Mouse (Mus musculus) kidney, embryonic 15.5 days (tissue): Measurements from ENCODE around the gene Dusp15. TPM values are rescaled to one million over a fixed set of nuclear protein-coding genes. Genes with fewer than 3 reads are reported as not detected.
A peak's percentile ranks its signal among the peaks of the same experiment; 100 is the strongest.

ENCODE experiments used
- ATAC-seq: fragments of 200-750 bp; cut with Nextera tagmentation; replicated peaks from 2 replicates; pipeline ENCODE4 v1.8.0; 2017; ENCODE audit warnings: moderate TSS enrichment; ENCODE audit not compliant: low FRiP score
- H3K27ac ChIP-seq: fragments of 300-500 bp; sonication (generic); 2 replicates; pipeline ENCODE4 v1.5.1; 2015; ENCODE audit warnings: mild to moderate bottlenecking, inconsistent platforms
- H3K27me3 ChIP-seq: fragments of 300-500 bp; sonication (generic); 2 replicates; pipeline ENCODE4 v1.6.1; 2015; ENCODE audit warnings: inconsistent platforms
- H3K36me3 ChIP-seq: fragments of 300-500 bp; sonication (generic); 2 replicates; pipeline ENCODE4 v1.6.1; 2015; ENCODE audit warnings: inconsistent platforms
- H3K4me1 ChIP-seq: fragments of 300-500 bp; sonication (generic); 2 replicates; pipeline ENCODE4 v1.6.1; 2015; ENCODE audit warnings: inconsistent platforms
- H3K4me2 ChIP-seq: fragments of 300-500 bp; sonication (generic); 2 replicates; pipeline ENCODE4 v1.6.1; 2015; ENCODE audit warnings: moderate library complexity, mild to moderate bottlenecking, inconsistent platforms
- H3K4me3 ChIP-seq: fragments of 300-500 bp; sonication (generic); replicated peaks from 2 replicates; pipeline ENCODE4 v1.5.1; 2015; ENCODE audit warnings: mild to moderate bottlenecking, inconsistent platforms
- H3K9ac ChIP-seq: fragments of 300-500 bp; sonication (generic); 2 replicates; pipeline ENCODE4 v1.6.1; 2015; ENCODE audit warnings: mild to moderate bottlenecking, inconsistent platforms
- H3K9me3 ChIP-seq: fragments of 300-500 bp; sonication (generic); replicated peaks from 2 replicates; pipeline ENCODE4 v1.6.1; 2016; ENCODE audit warnings: inconsistent platforms
- WGBS: fragments of 180-500 bp; shearing (Covaris S2); methylation state at CpG from one replicate; pipeline ENCODE4 v1.1.7; 2015; ENCODE audit warnings: mixed read lengths; 5-methylcytosine and 5-hydroxymethylcytosine counted together
- polyA plus RNA-seq: library from polyadenylated mRNA; unstranded; fragments of >200 nt; fragmentation: Nextera tagmentation; extraction: Ambion mirVana; gene quantifications from 2 replicates; pipeline ENCODE4 v1.2.1, GENCODE M21; 2015

The Dusp15 gene
- polyA plus RNA-seq, result 3.0 and 3.1 TPM in 2 replicates

GRCm38 (mm10) chr2:152951065-152951849 is at the start of gene Dusp15:
TSS of gene Dusp15 (minus strand) at chr2:152951698.
- Histone ChIP-seq H3K9ac (peak within 1 kb of the TSS; percentile 57), H3K9me3 (no peaks in the 10 kb centered on the region), H3K4me1 (peaks cover 27% of the 10 kb centered on the region), H3K4me3 (peak within 1 kb of the TSS; percentile 61), H3K27ac (0 out of 2 replicates have a peak within 1 kb of the TSS, but pooled peaks have one; percentile 28), H3K36me3 (no peaks in the 10 kb centered on the region), H3K4me2 (peak within 1 kb of the TSS; percentile 92), H3K27me3 (peaks cover 74% of the 10 kb centered on the region)
- ATAC-seq, result peak; percentile 57
- WGBS, result under 1% methylated on average over 54 of the region's 54 CpGs

GRCm38 (mm10) chr2:152997046-152997445 is 45.5 kb upstream of the Dusp15 start:
- 41% methylated on average over 4 of the region's 4 CpGs for WGBS
- Histone ChIP-seq H3K4me1 (0 out of 2 replicates have a peak, but pooled peaks cover 2% of the 10 kb centered on the region), H3K9ac (no peak overlapping the region), H3K4me2 (no peak overlapping the region), H3K4me3 (no peak overlapping the region), H3K9me3 (no peaks in the 10 kb centered on the region), H3K36me3 (no peaks in the 10 kb centered on the region), H3K27ac (no peak overlapping the region), H3K27me3 (0 out of 2 replicates have a peak, but pooled peaks cover 2% of the 10 kb centered on the region)
- no peak for ATAC-seq

DNA sequence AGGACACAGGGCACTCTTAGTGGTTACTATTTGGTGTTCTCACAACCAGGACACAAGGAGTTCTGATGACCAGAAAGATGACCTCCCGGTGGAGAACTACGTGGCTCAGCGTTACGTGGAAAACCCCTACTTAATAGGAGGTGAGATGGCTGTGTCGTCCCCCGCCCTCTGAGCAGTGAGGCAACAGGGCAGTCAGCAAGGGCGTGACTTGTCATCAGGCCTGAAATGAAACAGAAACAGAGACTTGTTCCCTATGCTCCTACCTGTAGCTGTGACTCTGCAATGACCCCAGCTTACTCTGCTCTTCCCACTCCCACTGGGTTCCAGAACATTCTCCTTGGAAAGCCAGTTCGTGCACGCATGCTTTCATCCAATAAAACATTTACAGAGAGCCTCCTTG is 40.0 kb upstream of the Dusp15 start:
- Histone ChIP-seq H3K9me3 (no peaks in the 10 kb centered on the region), H3K4me1 (0 out of 2 replicates have a peak, but pooled peaks cover 2% of the 10 kb centered on the region), H3K36me3 (no peaks in the 10 kb centered on the region), H3K4me2 (no peak overlapping the region), H3K27ac (no peak overlapping the region), H3K4me3 (no peak overlapping the region), H3K27me3 (no peaks in the 10 kb centered on the region), H3K9ac (no peak overlapping the region)
- 85% methylated on average over 9 of the region's 9 CpGs for WGBS
- no peak for ATAC-seq

DNA sequence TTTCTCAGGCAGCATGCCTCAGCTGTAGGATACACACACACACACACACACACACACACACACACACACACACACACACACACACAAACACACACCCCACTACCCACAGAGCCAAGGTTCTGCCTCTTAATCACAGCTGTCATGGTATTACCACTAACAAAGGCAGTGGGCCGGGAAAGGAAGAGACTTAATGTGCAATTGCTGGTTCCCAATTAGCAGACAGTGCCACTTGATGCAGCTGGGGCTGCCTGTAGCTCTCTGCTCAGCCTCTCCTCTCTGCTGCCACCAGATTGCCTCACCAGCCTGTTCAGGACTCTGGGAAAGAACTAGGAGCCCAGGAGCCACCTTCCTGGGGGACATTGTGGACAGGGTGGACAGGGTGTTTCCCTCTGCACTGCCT is 34.1 kb upstream of the Dusp15 start:
- H3K9ac ChIP-seq, result no peak overlapping the region
- no peaks in the 10 kb centered on the region for H3K36me3 ChIP-seq
- no peaks in the 10 kb centered on the region for H3K4me1 ChIP-seq
- H3K27ac ChIP-seq, result no peak overlapping the region
- ATAC-seq, result no peak
- no peak overlapping the region for H3K4me3 ChIP-seq
- H3K27me3 ChIP-seq, result no peaks in the 10 kb centered on the region
- no peak overlapping the region for H3K4me2 ChIP-seq
- H3K9me3 ChIP-seq, result no peaks in the 10 kb centered on the region
- WGBS, result 14% methylated on average over 1 of the region's 1 CpGs

GRCm38 (mm10) chr2:152976991-152977390 is 25.5 kb upstream of the Dusp15 start:
- no peak overlapping the region for H3K4me2 ChIP-seq
- no peaks in the 10 kb centered on the region for H3K27me3 ChIP-seq
- no peaks in the 10 kb centered on the region for H3K36me3 ChIP-seq
- no peak overlapping the region for H3K27ac ChIP-seq
- H3K4me3 ChIP-seq, result no peak overlapping the region
- H3K9ac ChIP-seq, result no peak overlapping the region
- H3K4me1 ChIP-seq, result no peaks in the 10 kb centered on the region
- 69% methylated on average over 3 of the region's 3 CpGs for WGBS
- no peaks in the 10 kb centered on the region for H3K9me3 ChIP-seq
- ATAC-seq, result no peak

- 71% methylated on average over 4 of the region's 4 CpGs for WGBS
- H3K4me2 ChIP-seq, result no peak overlapping the region
- H3K9ac ChIP-seq, result no peak overlapping the region
- H3K4me3 ChIP-seq, result no peak overlapping the region
- H3K27me3 ChIP-seq, result no peaks in the 10 kb centered on the region
- peaks cover 3% of the 10 kb centered on the region; the same call in 1 of the 2 replicates for H3K4me1 ChIP-seq
- no peak overlapping the region for H3K27ac ChIP-seq
- no peaks in the 10 kb centered on the region for H3K36me3 ChIP-seq
- ATAC-seq, result no peak
- no peaks in the 10 kb centered on the region for H3K9me3 ChIP-seq
These were observed 14.1 kb upstream of the Dusp15 start for GRCm38 (mm10) chr2:152965555-152965954.

DNA sequence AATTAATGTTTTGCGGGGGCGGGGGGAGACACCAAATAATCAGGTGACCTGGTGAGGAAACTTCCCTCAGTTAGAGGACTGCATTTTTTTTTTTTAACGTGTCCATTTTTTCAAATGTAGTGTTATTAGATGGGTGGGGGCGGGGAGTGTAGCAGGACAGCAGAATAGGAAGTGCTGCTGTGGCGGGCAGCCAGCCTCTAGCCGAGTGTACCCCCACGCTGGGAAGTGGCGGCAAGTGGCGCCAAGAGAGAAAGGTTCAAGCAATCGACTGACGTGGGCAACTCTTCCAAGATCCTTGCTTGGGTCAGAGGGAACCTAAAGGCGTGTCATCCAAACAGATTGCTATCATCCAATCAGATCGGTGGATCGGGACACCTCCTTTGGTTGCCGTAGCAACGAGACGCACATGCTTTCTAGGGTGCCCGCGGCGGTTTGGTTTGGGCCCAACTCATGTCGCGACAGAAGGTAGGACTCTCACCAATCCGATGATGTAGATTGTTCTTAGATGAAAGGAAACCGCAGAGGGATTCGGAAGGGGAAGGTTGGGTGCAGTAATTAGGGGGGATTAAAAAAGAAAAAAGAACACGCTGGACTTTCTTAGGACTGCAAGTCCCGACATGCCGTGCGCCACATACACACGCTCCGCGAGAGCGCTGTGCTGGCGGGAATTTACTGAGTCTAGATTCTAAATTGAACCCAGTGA is 10.7 kb upstream of the Dusp15 start, which contains the start of gene Ttll9:
Gene Ttll9 (plus strand): TSS at position 395 of the 703 bp plus-strand sequence.
- H3K4me3 ChIP-seq, result peak within 1 kb of the TSS; percentile 56
- H3K4me1 ChIP-seq, result peaks cover 3% of the 10 kb centered on the region; the same call in 1 of the 2 replicates
- no peaks in the 10 kb centered on the region for H3K36me3 ChIP-seq
- no peaks in the 10 kb centered on the region for H3K9me3 ChIP-seq
- H3K27me3 ChIP-seq, result no peaks in the 10 kb centered on the region; the same call in 1 of the 2 replicates
- H3K4me2 ChIP-seq, result peak within 1 kb of the TSS; percentile 87
- 2% methylated on average over 34 of the region's 34 CpGs for WGBS
- H3K9ac ChIP-seq, result peak within 1 kb of the TSS; percentile 42; the same call in 1 of the 2 replicates
- no peak within 1 kb of the TSS for H3K27ac ChIP-seq
- ATAC-seq, result peak; percentile 92

GRCm38 (mm10) chr2:152958116-152958515 is 6.6 kb upstream of the Dusp15 start:
- Histone ChIP-seq H3K4me2 (no peak overlapping the region), H3K27ac (no peak overlapping the region), H3K36me3 (no peaks in the 10 kb centered on the region), H3K4me3 (no peak overlapping the region), H3K9me3 (no peaks in the 10 kb centered on the region), H3K27me3 (peaks cover 10% of the 10 kb centered on the region; the same call in 1 of the 2 replicates), H3K9ac (no peak overlapping the region), H3K4me1 (peaks cover 6% of the 10 kb centered on the region; the same call in 1 of the 2 replicates)
- ATAC-seq, result no peak
- 74% methylated on average over 3 of the region's 3 CpGs for WGBS

- WGBS, result 12% methylated on average over 13 of the region's 13 CpGs
- H3K27ac ChIP-seq, result 0 out of 2 replicates have a peak overlapping the region, but pooled peaks have one; percentile 28
- no peaks in the 10 kb centered on the region for H3K36me3 ChIP-seq
- H3K4me2 ChIP-seq, result peak overlapping the region; percentile 92
- no peak for ATAC-seq
- H3K9ac ChIP-seq, result peak overlapping the region; percentile 57
- peak overlapping the region; percentile 61 for H3K4me3 ChIP-seq
- H3K9me3 ChIP-seq, result no peaks in the 10 kb centered on the region
- peaks cover 66% of the 10 kb centered on the region for H3K27me3 ChIP-seq
- H3K4me1 ChIP-seq, result peaks cover 27% of the 10 kb centered on the region
These were observed 587 bp upstream of the Dusp15 start for GRCm38 (mm10) chr2:152951850-152952720.

- Histone ChIP-seq H3K4me2 (peak overlapping the region; percentile 92), H3K27me3 (peaks cover 82% of the 10 kb centered on the region), H3K27ac (no peak overlapping the region), H3K9me3 (no peaks in the 10 kb centered on the region), H3K9ac (peak overlapping the region; percentile 57; the same call in 1 of the 2 replicates), H3K4me3 (peak overlapping the region; percentile 61), H3K36me3 (no peaks in the 10 kb centered on the region), H3K4me1 (peaks cover 27% of the 10 kb centered on the region)
- WGBS, result 37% methylated on average over 11 of the region's 11 CpGs
- no peak for ATAC-seq
These were observed 987 bp downstream of the Dusp15 start for GRCm38 (mm10) chr2:152950358-152951064.
